Mouse (Mus musculus) liver, embryonic 11.5 days (tissue): ENCODE data around the gene Atp6v0e2. TPM values are rescaled to one million over a fixed set of nuclear protein-coding genes. Genes with fewer than 3 reads are reported as not detected.

Source experiments
- ATAC-seq: fragments of 200-750 bp; cut with Nextera tagmentation; replicated peaks from 2 replicates; pipeline ENCODE4 v1.8.0; 2017; ENCODE audit warnings: moderate number of reproducible peaks, mild to moderate bottlenecking, moderate TSS enrichment, moderate library complexity; ENCODE audit not compliant: low FRiP score
- DNase-seq: peaks from one replicate; pipeline ENCODE4 v3.0.0-alpha.2; 2017; ENCODE audit warnings: low spot score
- H3K27ac ChIP-seq: fragments of 300-500 bp; sonication (generic); 2 replicates; pipeline ENCODE4 v1.5.1; 2014; ENCODE audit warnings: mild to moderate bottlenecking, low read depth, low read length, control low read depth
- H3K27me3 ChIP-seq: fragments of 300-500 bp; sonication (generic); replicated peaks from 2 replicates; pipeline ENCODE4 v1.6.1; 2014; ENCODE audit warnings: low read length, mixed read lengths; ENCODE audit not compliant: control insufficient read depth, insufficient read depth
- H3K36me3 ChIP-seq: fragments of 300-500 bp; sonication (generic); 2 replicates; pipeline ENCODE4 v1.6.1; 2014; ENCODE audit warnings: mild to moderate bottlenecking, low read length, moderate library complexity, mixed read lengths; ENCODE audit not compliant: control insufficient read depth, insufficient read depth
- H3K4me1 ChIP-seq: fragments of 300-500 bp; sonication (generic); replicated peaks from 2 replicates; pipeline ENCODE4 v1.6.1; 2014; ENCODE audit warnings: low read length, mixed read lengths; ENCODE audit not compliant: control insufficient read depth, insufficient read depth
- H3K4me2 ChIP-seq: fragments of 300-500 bp; sonication (generic); 2 replicates; pipeline ENCODE4 v1.6.1; 2014; ENCODE audit warnings: mild to moderate bottlenecking, control low read depth, moderate library complexity
- H3K4me3 ChIP-seq: fragments of 300-500 bp; sonication (generic); 2 replicates; pipeline ENCODE4 v1.5.1; 2014; ENCODE audit warnings: low read depth, low read length, control low read depth
- H3K9ac ChIP-seq: fragments of 300-500 bp; sonication (generic); 2 replicates; pipeline ENCODE4 v1.6.1; 2014; ENCODE audit warnings: low read depth, low read length, control low read depth
- H3K9me3 ChIP-seq: fragments of 300-500 bp; sonication (generic); 2 replicates; pipeline ENCODE4 v1.6.1; 2016; ENCODE audit warnings: low read length, inconsistent platforms, mixed read lengths; ENCODE audit not compliant: control insufficient read depth
- WGBS: fragments of 180-500 bp; shearing (Covaris S2); extraction: QIAGEN DNeasy Blood & Tissue Kit; methylation state at CpG from one replicate; pipeline ENCODE4 v1.1.7; 2014; 5-methylcytosine and 5-hydroxymethylcytosine counted together
- polyA plus RNA-seq: library from polyadenylated mRNA; unstranded; fragments of >200 nt; fragmentation: Nextera tagmentation; extraction: Ambion mirVana; gene quantifications from 2 replicates; pipeline ENCODE4 v1.2.1, GENCODE M21; 2014

The Atp6v0e2 gene
- 4.2 and 5.6 TPM in 2 replicates for polyA plus RNA-seq

DNA sequence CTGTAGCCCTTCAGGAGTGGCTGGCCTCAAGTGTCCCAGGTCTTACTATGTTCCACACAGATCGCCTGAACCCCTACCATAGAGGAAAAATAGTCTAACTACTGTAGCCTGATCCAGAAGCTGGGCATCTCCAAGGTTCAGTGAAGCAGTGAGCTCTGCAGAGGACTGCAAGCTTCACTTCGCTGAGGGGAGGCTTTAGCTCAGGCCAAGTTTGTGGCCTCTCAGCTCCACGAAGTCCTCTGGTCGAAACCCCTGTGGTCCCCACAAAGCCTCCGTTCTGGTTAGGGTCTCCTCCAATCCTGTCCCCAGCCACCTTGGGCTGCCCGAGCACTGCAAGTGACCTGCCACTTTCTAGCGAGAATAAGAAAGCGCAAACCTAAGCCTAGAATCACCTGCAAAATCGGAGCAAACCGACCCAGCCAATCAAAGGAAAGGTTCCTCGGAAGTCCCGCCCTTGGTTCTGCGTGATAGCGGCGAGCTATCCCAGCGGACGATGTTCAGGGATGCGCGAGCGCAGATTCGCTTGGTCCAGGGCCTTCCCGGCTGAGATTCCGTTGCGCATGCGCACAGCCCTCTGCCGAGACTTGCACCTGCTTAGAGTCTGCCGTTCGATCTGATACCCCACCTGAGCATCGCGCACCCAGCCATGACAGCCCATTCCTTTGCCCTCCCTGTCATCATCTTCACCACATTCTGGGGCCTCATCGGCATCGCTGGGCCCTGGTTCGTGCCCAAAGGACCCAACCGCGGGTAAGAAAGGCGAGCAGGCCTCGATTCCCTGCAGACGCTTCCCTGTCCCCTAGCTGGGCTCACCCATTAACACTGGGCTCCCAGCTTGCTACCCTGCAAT is at the start of gene Atp6v0e2:
Gene Atp6v0e2 (plus strand): TSS at position 511 of the 850 bp plus-strand sequence.
- H3K4me1 ChIP-seq, result no peaks in the 10 kb centered on the region
- no peak within 1 kb of the TSS; the same call in 1 of the 2 replicates for H3K9ac ChIP-seq
- DNase-seq (peak; percentile 67), ATAC-seq (peak; percentile 45; the same call in 1 of the 2 replicates)
- 9% methylated on average over 38 of the region's 38 CpGs for WGBS
- H3K4me3 ChIP-seq, result peak within 1 kb of the TSS; percentile 27
- H3K4me2 ChIP-seq, result peak within 1 kb of the TSS; percentile 52
- no peaks in the 10 kb centered on the region for H3K27me3 ChIP-seq
- no peak within 1 kb of the TSS for H3K27ac ChIP-seq
- no peaks in the 10 kb centered on the region for H3K36me3 ChIP-seq
- H3K9me3 ChIP-seq, result no peaks in the 10 kb centered on the region

DNA sequence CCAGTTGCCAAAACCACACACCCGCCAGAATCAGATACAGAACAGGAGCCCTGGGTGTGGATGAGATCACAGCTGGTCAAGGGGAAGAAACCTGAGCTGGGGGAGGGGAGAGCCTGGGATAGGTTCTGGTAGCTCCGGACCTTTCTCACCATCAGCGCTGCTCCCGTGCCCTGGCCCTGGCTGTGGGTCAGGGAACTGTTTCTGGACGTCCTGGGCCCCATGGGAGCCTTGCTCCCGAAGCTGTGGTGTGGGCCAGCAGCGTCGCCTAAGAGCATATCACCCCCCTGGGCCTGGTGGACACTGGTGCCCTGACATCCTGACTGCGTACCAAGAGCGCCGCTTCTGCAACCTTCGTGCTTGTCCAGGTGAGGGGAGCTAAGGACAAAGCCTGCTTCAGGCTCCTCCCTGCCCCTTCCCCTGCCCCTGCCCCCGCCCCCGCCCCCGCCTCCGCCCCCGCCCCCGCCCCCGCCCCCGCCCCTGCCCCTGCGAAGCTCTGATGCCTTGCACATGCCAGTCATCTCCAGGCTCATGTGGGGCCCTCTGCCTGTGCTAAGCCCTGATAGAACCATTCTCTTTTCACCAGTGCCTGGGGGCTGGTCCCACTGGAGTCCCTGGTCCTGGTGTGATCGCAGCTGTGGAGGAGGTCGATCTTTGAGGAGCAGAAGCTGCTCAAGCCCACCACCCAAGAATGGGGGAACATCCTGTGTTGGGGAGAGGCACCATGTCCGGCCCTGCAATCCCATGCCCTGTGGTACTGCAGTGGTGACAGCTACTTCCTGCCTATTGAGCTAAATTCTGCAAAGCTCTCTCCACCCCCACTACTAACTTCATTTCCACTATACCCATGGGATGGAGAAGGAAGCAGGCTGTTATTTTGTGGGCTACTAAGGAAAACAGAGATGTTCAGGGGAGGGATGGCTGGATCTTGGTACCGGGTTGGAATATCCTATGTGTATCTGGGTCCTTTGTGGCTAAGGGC is 49.4 kb upstream of the Atp6v0e2 start:
- Histone ChIP-seq H3K27ac (no peak overlapping the region), H3K9me3 (no peaks in the 10 kb centered on the region), H3K4me3 (0 out of 2 replicates have a peak overlapping the region, but pooled peaks have one; percentile 17), H3K9ac (no peak overlapping the region), H3K36me3 (no peaks in the 10 kb centered on the region), H3K27me3 (peaks cover 5% of the 10 kb centered on the region; the same call in 1 of the 2 replicates), H3K4me1 (peaks cover 4% of the 10 kb centered on the region), H3K4me2 (peak overlapping the region; percentile 59)
- ATAC-seq (no peak), DNase-seq (peak; percentile 38)
- 7% methylated on average over 17 of the region's 25 CpGs for WGBS

- Histone ChIP-seq H3K27ac (no peak overlapping the region), H3K4me2 (no peak overlapping the region), H3K36me3 (no peaks in the 10 kb centered on the region), H3K9ac (no peak overlapping the region), H3K9me3 (no peaks in the 10 kb centered on the region), H3K4me1 (peaks cover 4% of the 10 kb centered on the region), H3K4me3 (no peak overlapping the region), H3K27me3 (peaks cover 5% of the 10 kb centered on the region; the same call in 1 of the 2 replicates)
- no peak for ATAC-seq
- no peak for DNase-seq
- WGBS, result 85% methylated on average over 3 of the region's 3 CpGs
These were observed 47.7 kb upstream of the Atp6v0e2 start for GRCm38 (mm10) chr6:48489741-48490140.

- H3K27ac ChIP-seq, result no peak overlapping the region
- 47% methylated on average over 9 of the region's 9 CpGs for WGBS
- H3K4me1 ChIP-seq, result peaks cover 4% of the 10 kb centered on the region
- ATAC-seq (no peak), DNase-seq (no peak)
- H3K27me3 ChIP-seq, result 0 out of 2 replicates have a peak, but pooled peaks cover 2% of the 10 kb centered on the region
- H3K4me3 ChIP-seq, result no peak overlapping the region
- H3K36me3 ChIP-seq, result no peaks in the 10 kb centered on the region
- H3K4me2 ChIP-seq, result no peak overlapping the region
- no peak overlapping the region for H3K9ac ChIP-seq
- H3K9me3 ChIP-seq, result no peaks in the 10 kb centered on the region
These were observed 46.1 kb upstream of the Atp6v0e2 start for GRCm38 (mm10) chr6:48491361-48491760.

- Histone ChIP-seq H3K9ac (no peak overlapping the region), H3K4me1 (peaks cover 3% of the 10 kb centered on the region), H3K4me3 (no peak overlapping the region), H3K27ac (no peak overlapping the region), H3K9me3 (no peaks in the 10 kb centered on the region), H3K4me2 (no peak overlapping the region), H3K36me3 (no peaks in the 10 kb centered on the region), H3K27me3 (0 out of 2 replicates have a peak, but pooled peaks cover 2% of the 10 kb centered on the region)
- no peak for DNase-seq
- no peak for ATAC-seq
- WGBS, result 35% methylated on average over 8 of the region's 8 CpGs
These were observed 44.2 kb upstream of the Atp6v0e2 start for GRCm38 (mm10) chr6:48493136-48493730.

DNA sequence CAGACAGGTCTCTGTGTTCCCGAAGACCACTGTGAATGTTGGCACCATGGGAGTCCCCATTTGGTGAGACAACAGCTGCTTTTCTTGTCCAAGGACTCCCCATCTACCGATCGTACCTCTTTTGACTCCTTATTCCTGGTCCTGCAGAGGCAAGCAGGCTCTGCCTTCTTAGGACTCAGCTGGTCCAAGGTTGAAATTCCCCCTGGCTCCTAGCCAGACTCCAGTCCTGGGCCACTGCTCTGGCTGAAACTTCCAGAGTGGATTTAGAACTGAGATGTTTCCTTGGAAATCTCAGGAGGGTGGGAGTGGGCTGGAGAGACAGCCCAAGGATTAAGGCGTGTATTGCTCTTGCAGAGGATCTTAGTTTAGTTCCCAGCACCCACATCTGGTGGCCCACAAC is 39.9 kb upstream of the Atp6v0e2 start:
- H3K36me3 ChIP-seq, result no peaks in the 10 kb centered on the region
- no peak overlapping the region for H3K4me3 ChIP-seq
- no peaks in the 10 kb centered on the region for H3K9me3 ChIP-seq
- DNase-seq (no peak), ATAC-seq (no peak)
- no peak overlapping the region for H3K27ac ChIP-seq
- no peaks in the 10 kb centered on the region for H3K27me3 ChIP-seq
- 89% methylated on average over 4 of the region's 4 CpGs for WGBS
- H3K9ac ChIP-seq, result no peak overlapping the region
- no peaks in the 10 kb centered on the region for H3K4me1 ChIP-seq
- no peak overlapping the region for H3K4me2 ChIP-seq

DNA sequence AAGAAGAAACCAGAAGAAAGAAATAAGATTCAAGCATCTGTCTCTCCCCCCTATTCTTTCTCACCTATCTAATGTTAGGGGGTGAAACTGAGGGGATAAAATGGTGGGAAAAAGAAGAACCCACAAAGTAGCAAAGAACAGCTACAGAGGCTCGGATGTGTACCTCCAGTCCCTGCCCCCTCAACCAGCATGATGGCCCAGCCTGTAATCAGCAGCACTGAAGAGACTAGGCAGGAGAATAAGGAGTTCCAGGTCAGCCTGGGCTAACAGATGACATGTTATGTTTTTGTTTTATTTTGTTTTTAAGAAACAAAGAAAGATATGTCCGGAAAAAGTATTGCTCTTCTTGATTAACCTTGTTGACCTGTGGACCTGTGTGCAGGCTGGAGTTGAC is 33.6 kb upstream of the Atp6v0e2 start:
- Histone ChIP-seq H3K9me3 (no peaks in the 10 kb centered on the region), H3K4me1 (no peaks in the 10 kb centered on the region; the same call in 1 of the 2 replicates)
- peak; percentile 50; the same call in 1 of the 2 replicates for ATAC-seq

DNA sequence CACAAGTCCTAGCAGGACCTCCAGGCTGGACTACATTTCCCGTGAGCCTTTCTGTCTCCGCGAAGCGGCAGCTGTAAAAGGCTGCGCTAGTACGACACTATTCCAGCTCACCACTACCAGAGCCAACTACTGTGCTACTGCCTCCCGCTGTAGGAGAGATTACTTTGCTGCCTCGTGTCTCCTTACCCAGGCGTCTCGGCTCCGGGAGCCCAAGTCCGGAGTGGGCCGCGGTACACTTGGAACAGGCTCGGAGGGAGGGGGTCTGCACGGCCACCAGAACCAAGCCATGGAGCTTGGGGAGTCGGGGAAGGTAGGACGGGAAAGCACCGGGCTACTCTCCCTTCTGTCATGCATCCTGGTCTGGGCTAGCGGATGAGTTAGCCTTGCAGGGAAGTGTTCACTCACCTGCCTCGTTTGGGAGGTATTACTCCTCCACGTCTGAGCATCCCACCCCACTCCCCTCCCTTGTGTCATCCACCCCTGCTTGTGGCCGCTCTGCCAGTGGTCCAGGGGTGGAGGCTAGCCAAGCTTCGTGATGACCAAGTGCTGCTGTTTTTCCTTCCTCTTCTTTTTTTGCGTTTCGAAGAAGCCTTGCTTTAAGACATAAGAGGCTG is 33.1 kb upstream of the Atp6v0e2 start:
- Histone ChIP-seq H3K4me2 (peak overlapping the region; percentile 90), H3K4me1 (no peaks in the 10 kb centered on the region; the same call in 1 of the 2 replicates), H3K27me3 (no peaks in the 10 kb centered on the region), H3K4me3 (peak overlapping the region; percentile 72), H3K36me3 (no peaks in the 10 kb centered on the region), H3K9ac (peak overlapping the region; percentile 81), H3K27ac (no peak overlapping the region), H3K9me3 (no peaks in the 10 kb centered on the region)
- ATAC-seq (peak; percentile 93), DNase-seq (peak; percentile 67)
- WGBS, result under 1% methylated on average over 26 of the region's 26 CpGs

More for the DNA sequence above, 33.6 kb upstream of the Atp6v0e2 start:
- peak overlapping the region; percentile 90 for H3K4me2 ChIP-seq
- no peaks in the 10 kb centered on the region for H3K27me3 ChIP-seq
- DNase-seq, result no peak
- H3K4me3 ChIP-seq, result peak overlapping the region; percentile 72
- H3K27ac ChIP-seq, result no peak overlapping the region
- WGBS, result 9% methylated on average over 2 of the region's 2 CpGs
- H3K9ac ChIP-seq, result no peak overlapping the region
- H3K36me3 ChIP-seq, result no peaks in the 10 kb centered on the region
